In genomic region chr1:174623054-174623453, GRCm38 (mm10) we compare ENCODE assay signal across 12 mouse cellular contexts.
A peak's percentile ranks its signal among the peaks of the same experiment; 100 is the strongest.
DNase-seq lines count a peak whose midpoint lies in the region; ATAC-seq and TF ChIP-seq lines count a peak whose summit lies in the region.
"Had no signal": no experiment of that assay in that cellular context is flagged by ENCODE, and none has a peak within 500 bp of the region (broad histone marks: within the 10 kb centered on the region; RNA-seq: fewer than 3 reads in every experiment).

No protein-coding gene starts in this region.

- H3K9ac ChIP-seq in heart, postnatal 0 days (replicated peaks; ENCODE audit: low read depth, low read length), result no peak overlapping the region
- no peak overlapping the region for H3K9ac ChIP-seq in lung, embryonic 14.5 days
- H3K9ac ChIP-seq: limb, embryonic 12.5 days had no signal

- ATAC-seq in heart, postnatal 0 days (ENCODE audit: insufficient read depth, low read depth), result no peak
- ATAC-seq in lung, embryonic 14.5 days (ENCODE audit: insufficient read depth), result peak; percentile 74; the same call in 1 of the 2 replicates

- H3ac ChIP-seq in myocyte (ENCODE audit: control insufficient read depth, insufficient read length), result no peak overlapping the region

- TF ChIP-seq CTCF in heart, postnatal 0 days (IDR thresholded peaks at IDR 0.05; ENCODE audit: low read depth), result no peak
- no peak for TF ChIP-seq CTCF in lung, embryonic 14.5 days (IDR thresholded peaks at IDR 0.05; ENCODE audit: low read depth)

- no peaks in the 10 kb centered on the region for H3K27me3 ChIP-seq in heart, postnatal 0 days (ENCODE audit: control insufficient read depth, insufficient read depth, low read length)
- no peaks in the 10 kb centered on the region for H3K27me3 ChIP-seq in lung, embryonic 14.5 days (ENCODE audit: insufficient read depth, low read length)
- H3K27me3 ChIP-seq in myocyte (ENCODE audit: control insufficient read depth, insufficient read depth, insufficient read length), result no peaks in the 10 kb centered on the region
- H3K27me3 ChIP-seq: limb, embryonic 12.5 days had no signal

- H3K36me3 ChIP-seq in heart, postnatal 0 days (replicated peaks; ENCODE audit: control insufficient read depth, insufficient read depth, low read length), result no peaks in the 10 kb centered on the region
- H3K36me3 ChIP-seq in lung, embryonic 14.5 days (ENCODE audit: insufficient read depth), result no peaks in the 10 kb centered on the region
- no peaks in the 10 kb centered on the region for H3K36me3 ChIP-seq in myocyte (ENCODE audit: control insufficient read depth, insufficient read depth)
- H3K36me3 ChIP-seq: limb, embryonic 12.5 days had no signal

- WGBS in heart, postnatal 0 days, result 26% methylated on average over 3 of the region's 3 CpGs
- WGBS in lung, embryonic 14.5 days, result 29% methylated on average over 3 of the region's 3 CpGs

- no peak overlapping the region for H3K4me3 ChIP-seq in heart, postnatal 0 days (ENCODE audit: low read depth, low read length)
- no peak overlapping the region for H3K4me3 ChIP-seq in lung, embryonic 14.5 days (ENCODE audit: low read depth, low read length)
- H3K4me3 ChIP-seq in myocyte, result no peak overlapping the region
- H3K4me3 ChIP-seq: forebrain, embryonic 10.5 days; gastrocnemius, adult 2 months; hindbrain, embryonic 10.5 days; limb, embryonic 12.5 days had no signal

- no peak for TF ChIP-seq EP300 in heart, postnatal 0 days (IDR thresholded peaks at IDR 0.05; ENCODE audit: low read depth)

- no peak overlapping the region for H3K4me2 ChIP-seq in heart, postnatal 0 days (ENCODE audit: low read depth, low read length)
- H3K4me2 ChIP-seq in lung, embryonic 14.5 days, result no peak overlapping the region
- no peak overlapping the region for H3K4me2 ChIP-seq in myocyte (ENCODE audit: low read depth)
- H3K4me2 ChIP-seq: limb, embryonic 12.5 days had no signal

- no peaks in the 10 kb centered on the region for H3K79me2 ChIP-seq in myocyte (ENCODE audit: control insufficient read depth, insufficient read depth)

- peak; percentile 7 for DNase-seq in heart, postnatal 0 days (ENCODE audit: low spot score)
- DNase-seq in heart, adult 9 months (ENCODE audit: low spot score in 2 of 2), result no peak
- DNase-seq in lung, embryonic 14.5 days, result peak; percentile 85
- DNase-seq in lung, postnatal 25 days (ENCODE audit: low spot score), result no peak
- DNase-seq in embryo, embryonic 10.5 days (ENCODE audit: low spot score), result peak; percentile 50
- no peak for DNase-seq in urinary bladder, postnatal 10 days (ENCODE audit: low spot score)
- no peak for DNase-seq in layer of hippocampus, adult 9-11 months
- DNase-seq: gastrocnemius, adult 2 months had no signal

- TF ChIP-seq POLR2A in myocyte (IDR thresholded peaks at IDR 0.05; ENCODE audit: insufficient read length, low read depth), result no peak

- no peaks in the 10 kb centered on the region for H3K9me3 ChIP-seq in heart, postnatal 0 days (replicated peaks; ENCODE audit: control insufficient read depth, low read length)
- H3K9me3 ChIP-seq in lung, embryonic 14.5 days (ENCODE audit: low read depth, low read length), result no peaks in the 10 kb centered on the region
- H3K9me3 ChIP-seq: forebrain, embryonic 10.5 days; hindbrain, embryonic 10.5 days; limb, embryonic 12.5 days had no signal

- no peaks in the 10 kb centered on the region for H3K4me1 ChIP-seq in heart, postnatal 0 days (ENCODE audit: control insufficient read depth, insufficient read depth)
- no peaks in the 10 kb centered on the region for H3K4me1 ChIP-seq in lung, embryonic 14.5 days (ENCODE audit: insufficient read depth)
- H3K4me1 ChIP-seq: forebrain, embryonic 10.5 days; hindbrain, embryonic 10.5 days; limb, embryonic 12.5 days had no signal

- H3K27ac ChIP-seq in heart, postnatal 0 days (ENCODE audit: low read depth), result no peak overlapping the region
- H3K27ac ChIP-seq in lung, embryonic 14.5 days (ENCODE audit: low read depth), result no peak overlapping the region
- H3K27ac ChIP-seq: forebrain, embryonic 10.5 days; gastrocnemius, adult 2 months; hindbrain, embryonic 10.5 days; limb, embryonic 12.5 days had no signal

TF ChIP-seq in myocyte, 11 proteins besides CTCF, POLR2A, EP300 and RAD21:
- TF ChIP-seq SRF (IDR thresholded peaks at IDR 0.05; ENCODE audit: control insufficient read depth, insufficient read length, low read depth), result no peak
- TF ChIP-seq REST (IDR thresholded peaks at IDR 0.05; ENCODE audit: insufficient read depth, insufficient read length), result peak; percentile 59

Comparison
In these comparisons a context has a peak if more than half of its experiments do, and no peak if none do; other contexts are left out.
1. DNase-seq: peak in heart, postnatal 0 days (single experiment), lung, embryonic 14.5 days (single experiment) and embryo, embryonic 10.5 days (single experiment); none in heart, adult 9 months (0 of 2), lung, postnatal 25 days (single experiment), urinary bladder, postnatal 10 days (single experiment) and layer of hippocampus, adult 9-11 months (single experiment).